Comparison of ENCODE assay signal across 19 mouse cellular contexts in genomic region chr15:80297146-80297545, GRCm38 (mm10). TPM values are rescaled to one million over a fixed set of nuclear protein-coding genes. Genes with fewer than 3 reads are reported as not detected.
DNase-seq lines count a peak whose midpoint lies in the region; ATAC-seq and TF ChIP-seq lines count a peak whose summit lies in the region.
"Had no signal": no experiment of that assay in that cellular context is flagged by ENCODE, and none has a peak within 500 bp of the region (broad histone marks: within the 10 kb centered on the region; RNA-seq: fewer than 3 reads in every experiment).

No protein-coding gene starts in this region.

- no peak for ATAC-seq in kidney, embryonic 16.5 days (ENCODE audit: low FRiP score, low TSS enrichment)
- ATAC-seq in midbrain, postnatal 0 days (ENCODE audit: low FRiP score), result no peak
- ATAC-seq in midbrain, embryonic 13.5 days, result no peak
- ATAC-seq in G1E (ENCODE audit: extremely low read depth, insufficient number of reproducible peaks, low FRiP score, poor library complexity, severe bottlenecking), result no peak

- no peak overlapping the region for H3K4me3 ChIP-seq in kidney, adult 2 months (ENCODE audit: insufficient read depth, low read depth, low read length)
- no peak overlapping the region for H3K4me3 ChIP-seq in kidney, embryonic 16.5 days (ENCODE audit: low read length)
- H3K4me3 ChIP-seq in midbrain, postnatal 0 days (ENCODE audit: low read depth, low read length), result no peak overlapping the region
- no peak overlapping the region for H3K4me3 ChIP-seq in midbrain, embryonic 13.5 days (replicated peaks)
- H3K4me3 ChIP-seq in G1E (ENCODE audit: low read depth, low read length), result no peak overlapping the region
- H3K4me3 ChIP-seq: embryonic facial prominence, embryonic 13.5 days; hindbrain, embryonic 12.5 days had no signal

- no peak overlapping the region for H3K27ac ChIP-seq in kidney, adult 2 months (ENCODE audit: insufficient read depth, low read depth, low read length)
- no peak overlapping the region for H3K27ac ChIP-seq in kidney, embryonic 16.5 days (ENCODE audit: low read length)
- no peak overlapping the region for H3K27ac ChIP-seq in midbrain, postnatal 0 days (ENCODE audit: low read depth, low read length)
- no peak overlapping the region for H3K27ac ChIP-seq in midbrain, embryonic 13.5 days
- H3K27ac ChIP-seq: embryonic facial prominence, embryonic 13.5 days; hindbrain, embryonic 12.5 days had no signal

- DNase-seq in kidney, adult 2 months, result no peak
- DNase-seq in midbrain, postnatal 0 days (ENCODE audit: low spot score), result no peak
- DNase-seq in G1E (ENCODE audit: low spot score), result no peak
- DNase-seq in splenic B cell, adult 2 months (ENCODE audit: low read depth, low spot score), result peak; percentile 35
- DNase-seq in cerebellum, postnatal 14 days, result no peak
- DNase-seq in spleen, postnatal 4 days (ENCODE audit: low spot score in 2 of 2), result no peak
- DNase-seq: adrenal gland, adult 2 months; cerebellum, adult 8-10 months; gastrocnemius, postnatal 25 days; heart, postnatal 10 days; kidney, adult 18-20 months; kidney, postnatal 36 days; right cerebral cortex, postnatal 14 days; thymus, postnatal 4 days had no signal

- 100% methylated on average over 1 of the region's 1 CpGs for WGBS in kidney, adult 2 months
- WGBS in kidney, embryonic 16.5 days, result 98% methylated on average over 1 of the region's 1 CpGs
- 100% methylated on average over 1 of the region's 1 CpGs for WGBS in midbrain, postnatal 0 days
- 97% methylated on average over 1 of the region's 1 CpGs for WGBS in midbrain, embryonic 13.5 days

- peaks cover 3% of the 10 kb centered on the region; the same call in 1 of the 2 replicates for H3K9me3 ChIP-seq in kidney, embryonic 16.5 days (ENCODE audit: low read length)
- H3K9me3 ChIP-seq in midbrain, postnatal 0 days (ENCODE audit: low read length), result no peaks in the 10 kb centered on the region
- no peaks in the 10 kb centered on the region for H3K9me3 ChIP-seq in midbrain, embryonic 13.5 days
- peaks cover 3% of the 10 kb centered on the region; the same call in 1 of the 2 replicates for H3K9me3 ChIP-seq in G1E (replicated peaks)
- H3K9me3 ChIP-seq: hindbrain, embryonic 12.5 days had no signal

- H3K4me2 ChIP-seq in kidney, embryonic 16.5 days (replicated peaks; ENCODE audit: low read depth, low read length), result no peak overlapping the region
- H3K4me2 ChIP-seq in midbrain, postnatal 0 days (ENCODE audit: low read depth, low read length, poor library complexity, severe bottlenecking), result no peak overlapping the region
- H3K4me2 ChIP-seq in midbrain, embryonic 13.5 days (replicated peaks), result no peak overlapping the region
- H3K4me2 ChIP-seq: embryonic facial prominence, embryonic 13.5 days; hindbrain, embryonic 12.5 days had no signal

- H3K27me3 ChIP-seq in kidney, adult 2 months (replicated peaks; ENCODE audit: control insufficient read depth, insufficient read depth, low read length), result no peaks in the 10 kb centered on the region
- H3K27me3 ChIP-seq in kidney, embryonic 16.5 days (ENCODE audit: insufficient read depth, low read length), result no peaks in the 10 kb centered on the region
- H3K27me3 ChIP-seq in midbrain, postnatal 0 days (ENCODE audit: insufficient read depth, low read length), result no peaks in the 10 kb centered on the region
- no peaks in the 10 kb centered on the region; the same call in 1 of the 2 replicates for H3K27me3 ChIP-seq in midbrain, embryonic 13.5 days
- H3K27me3 ChIP-seq in G1E (ENCODE audit: insufficient read depth, low read length), result peaks cover 9% of the 10 kb centered on the region
- H3K27me3 ChIP-seq in splenic B cell, adult 2 months (ENCODE audit: control insufficient read depth, insufficient read depth, low read length, poor library complexity, severe bottlenecking), result no peaks in the 10 kb centered on the region

- no peaks in the 10 kb centered on the region for H3K36me3 ChIP-seq in kidney, adult 2 months (ENCODE audit: control insufficient read depth, insufficient read depth, low read length)
- no peaks in the 10 kb centered on the region for H3K36me3 ChIP-seq in kidney, embryonic 16.5 days (ENCODE audit: insufficient read depth, low read length)
- 0 out of 2 replicates have a peak, but pooled peaks cover 3% of the 10 kb centered on the region for H3K36me3 ChIP-seq in midbrain, postnatal 0 days (ENCODE audit: insufficient read depth, low read length)
- H3K36me3 ChIP-seq in midbrain, embryonic 13.5 days, result no peaks in the 10 kb centered on the region
- no peaks in the 10 kb centered on the region for H3K36me3 ChIP-seq in G1E (replicated peaks)
- no peaks in the 10 kb centered on the region for H3K36me3 ChIP-seq in splenic B cell, adult 2 months (ENCODE audit: control insufficient read depth, insufficient read depth, low read length, poor library complexity, severe bottlenecking)
- H3K36me3 ChIP-seq: embryonic facial prominence, embryonic 13.5 days; hindbrain, embryonic 12.5 days had no signal

- no peak for TF ChIP-seq POLR2A in kidney, adult 2 months (IDR thresholded peaks at IDR 0.05; ENCODE audit: low read depth, low read length)

- no peak overlapping the region for H3K9ac ChIP-seq in kidney, embryonic 16.5 days (replicated peaks; ENCODE audit: low read length)
- H3K9ac ChIP-seq in midbrain, postnatal 0 days (replicated peaks; ENCODE audit: low read length, poor library complexity, severe bottlenecking), result no peak overlapping the region
- H3K9ac ChIP-seq in midbrain, embryonic 13.5 days (replicated peaks), result no peak overlapping the region
- H3K9ac ChIP-seq: embryonic facial prominence, embryonic 13.5 days; hindbrain, embryonic 12.5 days had no signal

- no peaks in the 10 kb centered on the region for H3K4me1 ChIP-seq in kidney, adult 2 months (ENCODE audit: control insufficient read depth, insufficient read depth, low read length)
- H3K4me1 ChIP-seq in kidney, embryonic 16.5 days (ENCODE audit: insufficient read depth, low read length), result no peaks in the 10 kb centered on the region
- H3K4me1 ChIP-seq in midbrain, postnatal 0 days (ENCODE audit: insufficient read depth, low read length), result no peaks in the 10 kb centered on the region
- 0 out of 2 replicates have a peak, but pooled peaks cover 2% of the 10 kb centered on the region for H3K4me1 ChIP-seq in midbrain, embryonic 13.5 days (replicated peaks)
- H3K4me1 ChIP-seq in G1E (ENCODE audit: insufficient read depth, low read depth, low read length), result no peaks in the 10 kb centered on the region
- H3K4me1 ChIP-seq: embryonic facial prominence, embryonic 13.5 days; hindbrain, embryonic 12.5 days had no signal

- TF ChIP-seq CTCF in kidney, adult 2 months (conservative IDR thresholded peaks at IDR 0.05; ENCODE audit: insufficient read depth, insufficient read length, low read depth, low read length), result 0 out of 2 replicates have a peak, but pooled peaks have one; percentile 6
- peak; percentile 45 for TF ChIP-seq CTCF in midbrain, postnatal 0 days (IDR thresholded peaks at IDR 0.05)
- 0 out of 2 replicates have a peak, but pooled peaks have one; percentile 4 for TF ChIP-seq CTCF in G1E (IDR thresholded peaks at IDR 0.05; ENCODE audit: low read depth, low read length)

RNA-seq across cellular contexts. Expression of gene Cacna1i, which starts 10.1 kb away (rescaled TPM):
- 0.16 and 0.89 TPM in 2 replicates for polyA plus RNA-seq in kidney, adult 2 months (2012; rRNA removed)
- polyA plus RNA-seq in kidney, embryonic 16.5 days (2015; fragmentation: Nextera tagmentation; extraction: Ambion mirVana), result not detected in 2 replicates
- total RNA-seq in midbrain, postnatal 0 days (2014; rRNA removed), result 14.6 and 23.2 TPM in 2 replicates
- polyA plus RNA-seq in midbrain, postnatal 0 days (2015; fragmentation: Nextera tagmentation; extraction: Ambion mirVana), result 0.65 and 1.1 TPM in 2 replicates
- polyA plus RNA-seq in midbrain, embryonic 13.5 days (2015; fragmentation: Nextera tagmentation; extraction: Ambion mirVana), result 0.32 and 0.50 TPM in 2 replicates
- not detected in 2 replicates for total RNA-seq in G1E (2014; fragmentation: Nextera tagmentation)
- 0.05 and 0.06 TPM in 2 replicates for total RNA-seq in G1E (2017)
- polyA plus RNA-seq in G1E (2012), result not detected in 2 replicates
- polyA plus RNA-seq: embryonic facial prominence, embryonic 13.5 days; lung, embryonic 16.5 days had no signal

RNA-seq across cellular contexts. Expression of gene Rps19bp1, which starts 33.0 kb away (rescaled TPM):
- 25.8 and 29.9 TPM in 2 replicates for polyA plus RNA-seq in kidney, adult 2 months (2012; rRNA removed)
- polyA plus RNA-seq in kidney, embryonic 16.5 days (2015; fragmentation: Nextera tagmentation; extraction: Ambion mirVana), result 48.5 and 50.8 TPM in 2 replicates
- total RNA-seq in midbrain, postnatal 0 days (2014; rRNA removed), result 34.5 and 43.8 TPM in 2 replicates
- 86.9 and 87.1 TPM in 2 replicates for polyA plus RNA-seq in midbrain, postnatal 0 days (2015; fragmentation: Nextera tagmentation; extraction: Ambion mirVana)
- polyA plus RNA-seq in midbrain, embryonic 13.5 days (2015; fragmentation: Nextera tagmentation; extraction: Ambion mirVana), result 72.9 and 77.8 TPM in 2 replicates
- 46.5 and 58.3 TPM in 2 replicates for total RNA-seq in G1E (2014; fragmentation: Nextera tagmentation)
- total RNA-seq in G1E (2017), result 22.6 and 25.9 TPM in 2 replicates
- 67.2 and 96.3 TPM in 2 replicates for polyA plus RNA-seq in G1E (2012)

RNA-seq across cellular contexts. Expression of gene Atf4, which starts 42.2 kb away (rescaled TPM):
- 92.3 and 126 TPM in 2 replicates for polyA plus RNA-seq in kidney, adult 2 months (2012; rRNA removed)
- 127 and 132 TPM in 2 replicates for polyA plus RNA-seq in kidney, embryonic 16.5 days (2015; fragmentation: Nextera tagmentation; extraction: Ambion mirVana)
- 151 and 168 TPM in 2 replicates for total RNA-seq in midbrain, postnatal 0 days (2014; rRNA removed)
- 107 and 110 TPM in 2 replicates for polyA plus RNA-seq in midbrain, postnatal 0 days (2015; fragmentation: Nextera tagmentation; extraction: Ambion mirVana)
- 133 and 134 TPM in 2 replicates for polyA plus RNA-seq in midbrain, embryonic 13.5 days (2015; fragmentation: Nextera tagmentation; extraction: Ambion mirVana)
- 45.1 and 51.4 TPM in 2 replicates for total RNA-seq in G1E (2014; fragmentation: Nextera tagmentation)
- total RNA-seq in G1E (2017), result 81.2 and 85.3 TPM in 2 replicates
- 146 and 170 TPM in 2 replicates for polyA plus RNA-seq in G1E (2012)
